Mouse (Mus musculus) small intestine, adult 2 months (tissue): ENCODE results near the gene Anln. TPM values are rescaled to one million over a fixed set of nuclear protein-coding genes. Genes with fewer than 3 reads are reported as not detected.
A peak's percentile ranks its signal among the peaks of the same experiment; 100 is the strongest.

Source experiments
- H3K27ac ChIP-seq: fragments of 200-500 bp; 2 replicates; pipeline ENCODE4 v1.5.1; 2012; ENCODE audit warnings: low read depth, low read length, control low read depth, inconsistent platforms; ENCODE audit not compliant: insufficient read depth
- H3K27me3 ChIP-seq: fragments of 200-500 bp; 2 replicates; pipeline ENCODE4 v1.6.1; 2012; ENCODE audit warnings: mild to moderate bottlenecking, moderate library complexity, low read length, inconsistent platforms; ENCODE audit not compliant: control insufficient read depth, insufficient read depth
- H3K36me3 ChIP-seq: fragments of 200-500 bp; 2 replicates; pipeline ENCODE4 v1.6.1; 2012; ENCODE audit warnings: mild to moderate bottlenecking, low read length, control low read depth, inconsistent platforms; ENCODE audit not compliant: control insufficient read depth, insufficient read depth
- H3K4me1 ChIP-seq: fragments of 200-500 bp; 2 replicates; pipeline ENCODE4 v1.6.1; 2012; ENCODE audit warnings: low read length, inconsistent platforms, mixed read lengths; ENCODE audit not compliant: control insufficient read depth, insufficient read depth, insufficient read length
- H3K4me3 ChIP-seq: fragments of 200-500 bp; 2 replicates; pipeline ENCODE4 v1.5.1; 2012; ENCODE audit warnings: low read depth, mild to moderate bottlenecking, control low read depth, inconsistent platforms, low read length, moderate library complexity
- CTCF ChIP-seq: fragments of 200-500 bp; IDR thresholded peaks from 2 replicates; pipeline ENCODE4 v1.5.1; 2012; ENCODE audit warnings: low read depth, mild to moderate bottlenecking, control low read depth, inconsistent platforms, low read length, moderate library complexity, mixed read lengths; ENCODE audit not compliant: insufficient replicate concordance, insufficient read length; ENCODE audit errors: extremely low read depth
- POLR2A ChIP-seq: fragments of 200-500 bp; IDR thresholded peaks from 2 replicates; pipeline ENCODE4 v1.6.1; 2012; ENCODE audit warnings: low read depth, mild to moderate bottlenecking, control low read depth, inconsistent platforms, low read length, moderate library complexity
- WGBS: fragments of 180-500 bp; shearing (Covaris S2); methylation state at CpG from one replicate; pipeline ENCODE4 v1.1.7; 2018; 5-methylcytosine and 5-hydroxymethylcytosine counted together
- polyA plus RNA-seq: library from polyadenylated mRNA; depleted of rRNA; stranded (reverse); fragments of >200 nt; gene quantifications from 2 replicates; pipeline ENCODE4 v1.2.3, GENCODE M21; 2012; rRNA removed

Anln gene
- polyA plus RNA-seq, result 0.99 and 1.3 TPM in 2 replicates

- Histone ChIP-seq H3K4me1 (no peaks in the 10 kb centered on the region; the same call in none of the 2 replicates), H3K4me3 (peak within 1 kb of the TSS; percentile 77), H3K36me3 (no peaks in the 10 kb centered on the region), H3K27me3 (no peaks in the 10 kb centered on the region), H3K27ac (peak within 1 kb of the TSS; percentile 60)
- TF ChIP-seq CTCF (no peak), POLR2A (peak; percentile 90)
- under 1% methylated on average over 44 of the region's 44 CpGs for WGBS
These were observed at the start of gene Anln for GRCm38 (mm10) chr9:22389021-22389476. Gene Anln (minus strand): TSS chr9:22389188.

GRCm38 (mm10) chr9:22434101-22434500, 45.1 kb upstream of the Anln start:
- Histone ChIP-seq H3K27me3 (no peaks in the 10 kb centered on the region), H3K27ac (no peak overlapping the region), H3K4me3 (no peak overlapping the region), H3K4me1 (no peaks in the 10 kb centered on the region), H3K36me3 (no peaks in the 10 kb centered on the region)
- TF ChIP-seq POLR2A, result no peak
- TF ChIP-seq CTCF, result no peak
- 89% methylated on average over 2 of the region's 2 CpGs for WGBS

GRCm38 (mm10) chr9:22433221-22433620, 44.2 kb upstream of the Anln start:
- WGBS, result 53% methylated on average over 2 of the region's 2 CpGs
- Histone ChIP-seq H3K4me3 (no peak overlapping the region), H3K4me1 (no peaks in the 10 kb centered on the region), H3K36me3 (no peaks in the 10 kb centered on the region), H3K27me3 (no peaks in the 10 kb centered on the region), H3K27ac (no peak overlapping the region)
- no peak for TF ChIP-seq POLR2A
- TF ChIP-seq CTCF, result no peak

GRCm38 (mm10) chr9:22430315-22430840, 41.4 kb upstream of the Anln start:
- no peaks in the 10 kb centered on the region for H3K36me3 ChIP-seq
- H3K4me3 ChIP-seq, result no peak overlapping the region
- TF ChIP-seq CTCF (no peak), POLR2A (no peak)
- H3K27me3 ChIP-seq, result no peaks in the 10 kb centered on the region
- WGBS, result 17% methylated on average over 5 of the region's 5 CpGs
- H3K27ac ChIP-seq, result no peak overlapping the region
- H3K4me1 ChIP-seq, result no peaks in the 10 kb centered on the region

GRCm38 (mm10) chr9:22429533-22430241, 40.7 kb upstream of the Anln start:
- WGBS, result 28% methylated on average over 15 of the region's 15 CpGs
- Histone ChIP-seq H3K27me3 (no peaks in the 10 kb centered on the region), H3K4me1 (no peaks in the 10 kb centered on the region), H3K36me3 (no peaks in the 10 kb centered on the region), H3K27ac (no peak overlapping the region), H3K4me3 (no peak overlapping the region)
- TF ChIP-seq POLR2A (no peak), CTCF (no peak)

GRCm38 (mm10) chr9:22428666-22429410, 39.9 kb upstream of the Anln start:
- TF ChIP-seq CTCF, result no peak
- TF ChIP-seq POLR2A, result no peak
- Histone ChIP-seq H3K36me3 (no peaks in the 10 kb centered on the region), H3K4me1 (no peaks in the 10 kb centered on the region), H3K4me3 (no peak overlapping the region), H3K27me3 (no peaks in the 10 kb centered on the region), H3K27ac (no peak overlapping the region)
- WGBS, result 87% methylated on average over 14 of the region's 14 CpGs
